Mouse (Mus musculus): ENCODE results near the gene Actr3b.

GRCm38 (mm10) chr5:25754236-25754766 lies 5.5 kb upstream of the Actr3b start:
- TF ChIP-seq CTCF (IDR thresholded peaks at IDR 0.05; ENCODE audit: borderline replicate concordance, control insufficient read depth, extremely low read depth, insufficient read depth, low read length, poor library complexity) (no peak), POLR2A (IDR thresholded peaks at IDR 0.05; ENCODE audit: control insufficient read depth, extremely low read depth, insufficient read depth, low read length, poor library complexity) (no peak)
